Mouse (Mus musculus) thymus, adult 2 months (tissue): ENCODE measurements around the gene Dusp1.

Experiments used
- CTCF ChIP-seq: fragments of 200-500 bp; IDR thresholded peaks from 2 replicates; pipeline ENCODE4 v1.5.1; 2012; ENCODE audit warnings: mild to moderate bottlenecking, control low read depth, low read length, moderate library complexity, borderline replicate concordance; ENCODE audit not compliant: control insufficient read depth, poor library complexity, insufficient read depth; ENCODE audit errors: extremely low read depth
- POLR2A ChIP-seq: fragments of 200-500 bp; IDR thresholded peaks from 2 replicates; pipeline ENCODE4 v1.6.1; 2012; ENCODE audit warnings: mild to moderate bottlenecking, low read length, control low read depth, moderate library complexity; ENCODE audit not compliant: control insufficient read depth, poor library complexity, insufficient read depth; ENCODE audit errors: extremely low read depth

DNA sequence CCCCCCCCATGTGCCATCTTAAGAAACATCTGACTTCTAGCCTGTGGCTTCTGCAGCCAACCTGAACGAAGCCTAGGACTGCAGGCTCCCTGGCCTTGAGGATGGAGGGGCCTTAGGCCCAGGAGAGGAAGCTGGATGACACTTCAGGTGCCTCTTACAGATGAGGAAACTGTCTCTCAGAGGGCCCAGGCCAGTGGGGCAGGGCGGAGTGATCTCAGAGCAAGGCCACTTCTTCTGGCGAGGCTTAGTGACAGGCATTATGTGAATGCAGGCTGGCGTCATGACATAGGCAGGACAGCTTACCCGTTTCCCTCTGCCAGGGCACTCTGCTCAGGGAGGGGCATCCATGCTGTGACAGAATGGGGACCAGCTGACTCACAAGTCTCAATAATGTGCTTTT, 60.1 kb downstream of the Dusp1 start:
- TF ChIP-seq CTCF (no peak), POLR2A (no peak)
